Mouse (Mus musculus): ENCODE measurements around the gene St3gal5. TPM values are rescaled to one million over a fixed set of nuclear protein-coding genes. Genes with fewer than 3 reads are reported as not detected.

St3gal5 gene
- polyA plus RNA-seq, 1 experiment from 2014 or later: 29.6 TPM

- H3K4me3 ChIP-seq (replicated peaks): no peak overlapping the region
- no peak overlapping the region for H3K4me2 ChIP-seq
- no peaks in the 10 kb centered on the region for H3K9me3 ChIP-seq
- no peaks in the 10 kb centered on the region for H3K27me3 ChIP-seq
- H3K27ac ChIP-seq: no peak overlapping the region
- WGBS: 86% methylated on average over 2 of the region's 2 CpGs
- no peak for ATAC-seq (ENCODE audit: insufficient number of reproducible peaks, insufficient read depth, low FRiP score, low TSS enrichment, low read depth)
- no peaks in the 10 kb centered on the region for H3K36me3 ChIP-seq
- no peak overlapping the region for H3K9ac ChIP-seq (replicated peaks)
- peaks cover 24% of the 10 kb centered on the region for H3K4me1 ChIP-seq (replicated peaks)
Observed at GRCm38 (mm10) chr6:72113093-72113702, 15.8 kb downstream of the St3gal5 start.

DNA sequence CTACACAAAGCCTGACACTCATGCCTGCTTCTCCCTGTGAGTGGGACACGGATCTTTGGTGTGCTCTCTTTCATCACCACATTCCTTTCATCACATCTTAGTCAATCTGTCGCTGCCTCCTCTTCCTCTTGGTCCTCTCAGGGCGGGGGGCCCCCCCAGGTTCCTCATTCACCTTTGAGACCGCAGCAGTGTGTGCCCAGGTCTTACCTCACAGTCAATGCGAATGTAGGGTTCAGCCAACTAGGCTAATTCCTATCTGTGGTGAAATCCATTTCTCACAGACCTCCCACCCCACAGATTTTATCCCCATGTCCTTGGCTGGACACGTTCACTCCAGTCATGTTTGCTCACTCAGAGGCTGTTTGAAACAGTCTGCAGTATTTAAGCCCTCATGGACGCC, 17.5 kb downstream of the St3gal5 start:
- Histone ChIP-seq H3K4me3 (replicated peaks) (no peak overlapping the region), H3K4me2 (no peak overlapping the region), H3K27ac (no peak overlapping the region), H3K27me3 (no peaks in the 10 kb centered on the region), H3K36me3 (no peaks in the 10 kb centered on the region), H3K9ac (replicated peaks) (no peak overlapping the region), H3K9me3 (no peaks in the 10 kb centered on the region), H3K4me1 (replicated peaks) (peaks cover 13% of the 10 kb centered on the region)
- whole genome bisulfite sequencing: 84% methylated on average over 7 of the region's 7 CpGs
- no peak for ATAC-seq (ENCODE audit: insufficient number of reproducible peaks, insufficient read depth, low FRiP score, low TSS enrichment, low read depth)

GRCm38 (mm10) chr6:72117322-72117968, 20.1 kb downstream of the St3gal5 start:
- no peaks in the 10 kb centered on the region for H3K27me3 ChIP-seq
- no peak overlapping the region for H3K4me2 ChIP-seq
- no peaks in the 10 kb centered on the region for H3K9me3 ChIP-seq
- no peak overlapping the region for H3K4me3 ChIP-seq (replicated peaks)
- H3K9ac ChIP-seq (replicated peaks): no peak overlapping the region
- no peak overlapping the region for H3K27ac ChIP-seq
- no peaks in the 10 kb centered on the region for H3K36me3 ChIP-seq
- no peak for ATAC-seq (ENCODE audit: insufficient number of reproducible peaks, insufficient read depth, low FRiP score, low TSS enrichment, low read depth)
- H3K4me1 ChIP-seq (replicated peaks): peaks cover 6% of the 10 kb centered on the region
- WGBS: 47% methylated on average over 8 of the region's 8 CpGs

DNA sequence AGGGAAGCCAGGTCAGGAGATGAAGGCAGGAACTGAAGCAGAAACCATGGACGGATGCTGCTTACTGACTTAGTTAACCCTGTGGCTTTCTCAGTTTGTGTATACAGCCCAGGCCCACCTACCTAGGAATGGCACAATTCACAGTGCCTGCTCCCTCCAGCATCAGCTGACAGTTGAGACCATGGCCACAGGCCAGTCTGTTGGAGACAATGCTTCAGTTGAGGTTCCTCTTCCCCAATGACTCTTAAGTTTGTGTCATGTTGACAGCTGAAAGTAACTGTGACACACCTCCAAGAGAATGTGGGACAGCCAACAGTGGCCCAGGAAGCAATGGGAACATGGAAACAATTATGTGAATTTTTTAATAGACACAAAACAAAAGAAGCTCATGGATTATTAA, 22.5 kb downstream of the St3gal5 start:
- ATAC-seq (ENCODE audit: insufficient number of reproducible peaks, insufficient read depth, low FRiP score, low TSS enrichment, low read depth): no peak
- Histone ChIP-seq H3K9me3 (no peaks in the 10 kb centered on the region), H3K4me3 (replicated peaks) (no peak overlapping the region), H3K36me3 (no peaks in the 10 kb centered on the region), H3K9ac (replicated peaks) (no peak overlapping the region), H3K27ac (no peak overlapping the region), H3K27me3 (no peaks in the 10 kb centered on the region), H3K4me2 (no peak overlapping the region), H3K4me1 (replicated peaks) (no peaks in the 10 kb centered on the region)
- 85% methylated on average over 1 of the region's 1 CpGs for WGBS

- H3K9me3 ChIP-seq: no peaks in the 10 kb centered on the region
- H3K4me1 ChIP-seq (replicated peaks): no peaks in the 10 kb centered on the region
- no peak for ATAC-seq (ENCODE audit: insufficient number of reproducible peaks, insufficient read depth, low FRiP score, low TSS enrichment, low read depth)
- no peak overlapping the region for H3K4me2 ChIP-seq
- H3K27ac ChIP-seq: no peak overlapping the region
- H3K27me3 ChIP-seq: no peaks in the 10 kb centered on the region
- no peak overlapping the region for H3K4me3 ChIP-seq (replicated peaks)
- WGBS: 52% methylated on average over 3 of the region's 3 CpGs
- no peak overlapping the region for H3K9ac ChIP-seq (replicated peaks)
- H3K36me3 ChIP-seq: no peaks in the 10 kb centered on the region
Observed at GRCm38 (mm10) chr6:72121301-72121700, 23.9 kb downstream of the St3gal5 start.

- Histone ChIP-seq H3K4me3 (replicated peaks) (no peak overlapping the region), H3K4me1 (replicated peaks) (no peaks in the 10 kb centered on the region), H3K9me3 (no peaks in the 10 kb centered on the region), H3K4me2 (no peak overlapping the region), H3K9ac (replicated peaks) (no peak overlapping the region), H3K36me3 (no peaks in the 10 kb centered on the region), H3K27me3 (no peaks in the 10 kb centered on the region), H3K27ac (no peak overlapping the region)
- no peak for ATAC-seq (ENCODE audit: insufficient number of reproducible peaks, insufficient read depth, low FRiP score, low TSS enrichment, low read depth)
- 82% methylated on average over 5 of the region's 5 CpGs for WGBS
Observed at GRCm38 (mm10) chr6:72122515-72122914, 25.1 kb downstream of the St3gal5 start.

- Histone ChIP-seq H3K4me1 (replicated peaks) (no peaks in the 10 kb centered on the region), H3K9me3 (no peaks in the 10 kb centered on the region), H3K9ac (replicated peaks) (no peak overlapping the region), H3K36me3 (peaks cover 17% of the 10 kb centered on the region), H3K27me3 (no peaks in the 10 kb centered on the region), H3K4me2 (no peak overlapping the region), H3K27ac (no peak overlapping the region), H3K4me3 (replicated peaks) (no peak overlapping the region)
- no peak for ATAC-seq (ENCODE audit: insufficient number of reproducible peaks, insufficient read depth, low FRiP score, low TSS enrichment, low read depth)
- WGBS: 91% methylated on average over 13 of the region's 13 CpGs
Observed at GRCm38 (mm10) chr6:72124315-72125103, 27.1 kb downstream of the St3gal5 start.

DNA sequence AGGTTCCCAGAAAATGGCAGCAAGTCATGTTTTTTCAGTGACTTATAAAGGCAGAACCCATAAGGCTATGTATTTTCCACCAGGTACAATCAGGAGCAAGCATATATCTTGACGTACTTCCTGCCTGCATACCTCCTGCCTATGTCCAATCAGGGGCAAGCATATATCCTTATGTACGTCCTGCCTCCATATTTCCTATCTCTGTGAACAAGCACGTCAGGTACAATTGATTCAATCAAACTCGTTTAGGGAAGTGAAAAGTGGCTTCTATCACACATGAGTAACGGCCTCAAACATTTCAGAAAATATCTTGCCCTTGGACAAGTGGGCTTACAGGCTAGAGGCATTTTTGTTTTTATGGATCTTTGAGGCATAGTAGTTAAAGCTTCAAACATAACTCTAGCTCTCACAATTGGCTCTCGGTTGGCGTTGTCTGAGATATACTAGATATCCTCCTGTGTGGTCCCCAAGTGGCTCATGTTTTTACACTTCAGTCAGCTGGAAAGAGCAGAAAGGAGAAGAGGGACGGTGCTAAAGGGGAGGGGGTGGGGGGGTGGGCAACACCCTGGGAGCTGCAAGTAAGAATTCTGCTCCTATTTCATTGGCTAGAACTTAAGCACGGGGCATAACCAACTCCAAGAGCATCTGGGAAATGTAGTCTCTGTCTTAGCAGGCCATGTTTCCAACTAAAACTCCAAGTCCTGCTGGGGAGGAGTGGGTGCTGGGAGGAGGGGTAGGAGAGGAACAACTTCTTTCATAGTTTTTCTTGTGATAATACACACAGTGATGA, 28.9 kb downstream of the St3gal5 start:
- WGBS: 73% methylated on average over 9 of the region's 9 CpGs
- no peak overlapping the region for H3K4me2 ChIP-seq

GRCm38 (mm10) chr6:72130056-72130455, 32.7 kb downstream of the St3gal5 start:
- 84% methylated on average over 6 of the region's 6 CpGs for WGBS
- H3K9ac ChIP-seq (replicated peaks): no peak overlapping the region
- H3K4me3 ChIP-seq (replicated peaks): no peak overlapping the region
- H3K36me3 ChIP-seq: peaks cover 56% of the 10 kb centered on the region
- peaks cover 9% of the 10 kb centered on the region for H3K4me1 ChIP-seq (replicated peaks)
- H3K27me3 ChIP-seq: no peaks in the 10 kb centered on the region
- no peak for ATAC-seq (ENCODE audit: insufficient number of reproducible peaks, insufficient read depth, low FRiP score, low TSS enrichment, low read depth)
- H3K9me3 ChIP-seq: no peaks in the 10 kb centered on the region
- H3K27ac ChIP-seq: no peak overlapping the region
- no peak overlapping the region for H3K4me2 ChIP-seq

More for the DNA sequence above, 28.9 kb downstream of the St3gal5 start:
- Histone ChIP-seq H3K4me3 (replicated peaks) (no peak overlapping the region), H3K9me3 (no peaks in the 10 kb centered on the region), H3K9ac (replicated peaks) (no peak overlapping the region), H3K36me3 (peaks cover 29% of the 10 kb centered on the region), H3K4me1 (replicated peaks) (no peaks in the 10 kb centered on the region), H3K27ac (no peak overlapping the region), H3K27me3 (no peaks in the 10 kb centered on the region)
- ATAC-seq (ENCODE audit: insufficient number of reproducible peaks, insufficient read depth, low FRiP score, low TSS enrichment, low read depth): no peak

DNA sequence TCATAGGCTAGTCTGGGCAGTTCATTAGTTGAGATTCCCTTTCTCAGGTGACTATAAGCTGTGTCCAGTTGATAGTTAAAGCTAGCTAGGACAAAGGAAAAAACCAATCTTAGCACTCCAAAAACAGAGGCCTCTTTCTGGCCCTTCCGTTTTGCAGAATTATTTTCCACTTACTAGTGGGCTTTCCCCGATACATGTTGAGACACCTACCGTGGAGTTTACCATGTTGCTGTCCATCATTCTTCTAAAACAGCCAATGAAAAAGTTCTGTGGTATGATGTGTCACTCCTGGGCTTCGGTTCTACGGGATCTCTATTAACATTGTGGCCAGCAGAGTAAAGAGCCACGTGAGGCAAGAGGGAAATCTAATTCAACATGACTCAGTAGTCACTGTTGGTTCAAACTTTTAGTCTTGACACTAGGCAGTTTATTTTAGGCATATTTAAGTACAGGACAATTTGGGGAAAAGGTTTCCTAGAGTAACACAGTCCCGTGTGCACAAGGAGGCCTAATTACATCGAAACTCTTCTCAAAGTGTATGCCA, 35.4 kb downstream of the St3gal5 start:
- Histone ChIP-seq H3K27me3 (no peaks in the 10 kb centered on the region), H3K9me3 (no peaks in the 10 kb centered on the region), H3K4me3 (replicated peaks) (no peak overlapping the region), H3K4me1 (replicated peaks) (peaks cover 33% of the 10 kb centered on the region), H3K27ac (no peak overlapping the region), H3K4me2 (no peak overlapping the region), H3K9ac (replicated peaks) (no peak overlapping the region), H3K36me3 (peaks cover 55% of the 10 kb centered on the region)
- 96% methylated on average over 8 of the region's 8 CpGs for WGBS
- no peak for ATAC-seq (ENCODE audit: insufficient number of reproducible peaks, insufficient read depth, low FRiP score, low TSS enrichment, low read depth)
